ENCODE assay signal across 19 mouse cellular contexts in the genomic region with DNA sequence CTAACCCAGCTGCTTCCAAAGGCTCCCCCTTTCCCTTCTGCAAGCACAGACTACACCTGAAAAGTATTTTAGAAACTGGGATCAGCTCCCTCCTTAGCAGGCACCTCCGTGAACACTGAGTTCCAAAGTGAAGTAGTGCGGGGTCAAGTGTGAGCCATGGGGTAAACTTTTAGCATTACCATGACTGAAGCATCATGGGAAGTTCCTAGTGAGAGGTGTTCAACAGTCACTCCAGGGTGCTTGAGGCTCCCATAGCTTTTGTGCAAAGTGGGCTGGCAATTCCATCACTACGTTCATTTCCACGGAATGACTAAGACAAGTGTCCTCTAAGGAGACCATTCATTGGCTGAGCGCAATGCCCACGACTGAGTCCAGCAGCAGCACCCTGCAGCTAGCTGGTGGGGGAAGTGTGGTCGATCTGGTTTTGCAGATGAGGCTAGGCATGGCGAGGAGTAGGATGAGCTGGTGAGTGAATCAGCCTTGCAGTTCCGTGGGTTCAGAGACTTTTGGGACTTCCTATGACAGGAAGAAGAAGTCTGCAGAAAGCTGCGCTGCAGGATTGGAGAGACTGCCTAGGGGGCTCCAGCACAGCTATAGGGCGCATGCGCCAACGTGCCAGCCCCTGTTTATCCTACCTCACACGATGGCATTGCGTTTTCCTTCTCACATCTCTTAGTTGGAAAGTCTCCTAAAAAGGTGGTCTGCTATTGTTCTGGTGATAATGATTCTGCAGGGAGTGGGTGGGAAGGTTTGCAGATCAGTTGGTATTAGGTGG.
DNase-seq lines count a peak whose midpoint lies in the region; ATAC-seq lines count a peak whose summit lies in the region.
"Had no signal": no experiment of that assay in that cellular context is flagged by ENCODE, and none has a peak within 500 bp of the region (broad histone marks: within the 10 kb centered on the region; RNA-seq: fewer than 3 reads in every experiment).

No protein-coding gene starts in this region.

- no peaks in the 10 kb centered on the region for H3K27me3 ChIP-seq in heart, embryonic 10.5 days (ENCODE audit: insufficient read depth, poor library complexity, severe bottlenecking)
- H3K27me3 ChIP-seq in forebrain, embryonic 15.5 days: no peaks in the 10 kb centered on the region
- H3K27me3 ChIP-seq: kidney, embryonic 15.5 days had no signal

- H3K9me3 ChIP-seq in heart, embryonic 10.5 days: no peaks in the 10 kb centered on the region
- no peaks in the 10 kb centered on the region for H3K9me3 ChIP-seq in forebrain, embryonic 15.5 days
- H3K9me3 ChIP-seq: kidney, embryonic 15.5 days had no signal

- no peaks in the 10 kb centered on the region for H3K36me3 ChIP-seq in heart, embryonic 10.5 days
- no peaks in the 10 kb centered on the region for H3K36me3 ChIP-seq in forebrain, embryonic 15.5 days
- H3K36me3 ChIP-seq: kidney, embryonic 15.5 days had no signal

- no peak overlapping the region for H3K9ac ChIP-seq in forebrain, embryonic 15.5 days (replicated peaks)
- H3K9ac ChIP-seq: kidney, embryonic 15.5 days had no signal

- 65% methylated on average over 15 of the region's 15 CpGs for WGBS in heart, embryonic 10.5 days
- WGBS in forebrain, embryonic 15.5 days: 74% methylated on average over 15 of the region's 15 CpGs

- no peak for DNase-seq in heart, embryonic 10.5 days (ENCODE audit: low spot score)
- no peak for DNase-seq in heart, adult 11 months
- peak; percentile 29 for DNase-seq in right cerebral cortex, adult 2 months (ENCODE audit: low spot score in 2 of 2)
- DNase-seq in right cerebral cortex, postnatal 25 days: no peak
- DNase-seq in thymus, postnatal 0 days (ENCODE audit: low spot score): peak; percentile 64
- DNase-seq in gastrocnemius, adult 18-20 months (ENCODE audit: low spot score): no peak
- DNase-seq: adrenal gland, adult 8-10 months; cerebellum, adult 9-10 months; gastrocnemius, postnatal 14 days; kidney, postnatal 4 days; layer of hippocampus, adult 9-11 months; spleen, adult 18-20 months had no signal

- H3K4me3 ChIP-seq in heart, embryonic 10.5 days: no peak overlapping the region
- H3K4me3 ChIP-seq in forebrain, embryonic 15.5 days: no peak overlapping the region
- H3K4me3 ChIP-seq: kidney, embryonic 15.5 days had no signal

- H3K4me2 ChIP-seq in forebrain, embryonic 15.5 days (replicated peaks): no peak overlapping the region
- H3K4me2 ChIP-seq: kidney, embryonic 15.5 days; liver, embryonic 11.5 days had no signal

- no peak for ATAC-seq in forebrain, embryonic 15.5 days (replicated peaks)
- ATAC-seq: forebrain, embryonic 14.5 days; hindbrain, embryonic 16.5 days; intestine, postnatal 0 days; midbrain, embryonic 16.5 days had no signal

- 0 out of 2 replicates have a peak overlapping the region, but pooled peaks have one; percentile 3 for H3K27ac ChIP-seq in heart, embryonic 10.5 days
- no peak overlapping the region for H3K27ac ChIP-seq in forebrain, embryonic 15.5 days (replicated peaks)
- H3K27ac ChIP-seq: kidney, embryonic 15.5 days had no signal

- peaks cover 6% of the 10 kb centered on the region; the same call in 1 of the 2 replicates for H3K4me1 ChIP-seq in heart, embryonic 10.5 days
- 0 out of 2 replicates have a peak, but pooled peaks cover 5% of the 10 kb centered on the region for H3K4me1 ChIP-seq in forebrain, embryonic 15.5 days
- H3K4me1 ChIP-seq: kidney, embryonic 15.5 days had no signal

Comparison
In these comparisons a context has a peak if more than half of its experiments do, and no peak if none do; other contexts are left out.
1. DNase-seq: peak in right cerebral cortex, adult 2 months (2 of 2) and thymus, postnatal 0 days (single experiment); none in heart, embryonic 10.5 days (single experiment), heart, adult 11 months (single experiment), right cerebral cortex, postnatal 25 days (single experiment) and gastrocnemius, adult 18-20 months (single experiment).